Mouse (Mus musculus) yolk sac, embryonic 10.5 days (tissue): ENCODE results near the gene Gm14214.
A peak's percentile ranks its signal among the peaks of the same experiment; 100 is the strongest.

Experiments
- DNase-seq: peaks from one replicate; pipeline ENCODE4 v3.0.0-alpha.2; 2017; ENCODE audit warnings: low spot score

The Gm14214 gene

GRCm38 (mm10) chr2:154774032-154774431 is 4.2 kb upstream of the Gm14214 start:
- DNase-seq: no peak

GRCm38 (mm10) chr2:154771604-154772003 is 1.8 kb upstream of the Gm14214 start:
- DNase-seq: no peak

GRCm38 (mm10) chr2:154767051-154767450 is 2.8 kb downstream of the Gm14214 start:
- no peak for DNase-seq

GRCm38 (mm10) chr2:154765554-154766008 is 4.2 kb downstream of the Gm14214 start:
- DNase-seq: peak; percentile 16

GRCm38 (mm10) chr2:154764828-154765497 is 4.9 kb downstream of the Gm14214 start:
- peak; percentile 45 for DNase-seq

- no peak for DNase-seq
Observed at GRCm38 (mm10) chr2:154763226-154763625, 6.6 kb downstream of the Gm14214 start.

GRCm38 (mm10) chr2:154758454-154758853 is 11.4 kb downstream of the Gm14214 start:
- DNase-seq: no peak

- DNase-seq: no peak
Observed at GRCm38 (mm10) chr2:154757691-154758090, 12.1 kb downstream of the Gm14214 start.

- DNase-seq: no peak
Observed at GRCm38 (mm10) chr2:154755791-154756190, 14.0 kb downstream of the Gm14214 start.

- DNase-seq: no peak
Observed at GRCm38 (mm10) chr2:154754068-154754560, 15.7 kb downstream of the Gm14214 start.

GRCm38 (mm10) chr2:154751924-154752323 is 17.9 kb downstream of the Gm14214 start:
- DNase-seq: no peak

- DNase-seq: no peak
Observed at GRCm38 (mm10) chr2:154749046-154750036, 20.5 kb downstream of the Gm14214 start.

- DNase-seq: no peak
Observed at GRCm38 (mm10) chr2:154748383-154748782, 21.4 kb downstream of the Gm14214 start.

GRCm38 (mm10) chr2:154743915-154744314 is 25.9 kb downstream of the Gm14214 start:
- DNase-seq: no peak

GRCm38 (mm10) chr2:154742911-154743819 is 26.7 kb downstream of the Gm14214 start:
- no peak for DNase-seq

GRCm38 (mm10) chr2:154738621-154739020 is 31.2 kb downstream of the Gm14214 start:
- DNase-seq: no peak

GRCm38 (mm10) chr2:154735986-154736385 is 33.8 kb downstream of the Gm14214 start:
- no peak for DNase-seq

GRCm38 (mm10) chr2:154735416-154735815 is 34.4 kb downstream of the Gm14214 start:
- DNase-seq: no peak

- DNase-seq: no peak
Observed at GRCm38 (mm10) chr2:154734977-154735376, 34.9 kb downstream of the Gm14214 start.

- DNase-seq: no peak
Observed at GRCm38 (mm10) chr2:154732503-154733141, 37.2 kb downstream of the Gm14214 start.

GRCm38 (mm10) chr2:154731916-154732315 is 37.9 kb downstream of the Gm14214 start:
- no peak for DNase-seq
